Mouse (Mus musculus): ENCODE results near the gene Frmd6.
A peak's percentile ranks its signal among the peaks of the same experiment; 100 is the strongest.

Gene Frmd6

DNA sequence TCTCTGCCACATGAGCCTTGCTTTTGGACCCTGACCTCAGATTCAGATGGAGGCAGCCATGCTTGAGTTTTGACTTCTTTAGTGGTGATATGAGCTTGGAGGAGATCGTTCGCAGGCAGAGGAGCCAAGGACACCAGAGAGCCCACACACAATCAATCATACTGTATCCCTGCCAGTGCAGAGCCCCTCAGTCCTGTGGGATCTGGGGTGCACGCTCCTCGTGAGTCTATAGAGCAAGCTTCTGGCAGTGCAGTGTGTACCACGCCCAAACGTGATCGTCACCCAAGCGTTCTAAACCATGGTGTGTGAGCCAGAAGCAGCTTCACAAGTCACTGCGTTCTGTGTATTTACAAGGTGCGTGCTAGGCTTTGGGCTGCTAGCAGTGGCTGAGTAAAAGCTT lies 70.8 kb downstream of the Frmd6 start:
- no peak for DNase-seq (ENCODE audit: low spot score in 2 of 2)

DNA sequence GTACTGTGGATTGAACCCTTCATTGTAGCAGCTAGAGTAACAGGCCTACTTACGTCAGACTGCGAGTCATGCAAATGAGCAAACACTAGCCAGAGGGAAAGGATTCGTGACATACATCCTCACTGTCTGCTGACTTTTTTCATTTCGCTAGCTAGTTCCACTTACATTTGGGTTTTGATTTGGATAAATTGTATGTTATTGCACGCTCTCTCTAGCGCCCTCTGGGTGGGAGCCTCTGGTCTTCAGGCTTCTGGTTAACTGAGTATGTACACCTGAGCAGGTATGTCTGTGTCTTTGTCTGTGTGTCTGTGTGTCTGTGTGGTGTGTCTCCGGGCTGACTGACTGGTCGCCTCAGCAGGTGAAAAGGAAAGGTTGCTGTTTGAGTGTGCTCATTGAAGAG lies 72.1 kb downstream of the Frmd6 start:
- DNase-seq (ENCODE audit: low spot score in 2 of 2) = no peak

DNA sequence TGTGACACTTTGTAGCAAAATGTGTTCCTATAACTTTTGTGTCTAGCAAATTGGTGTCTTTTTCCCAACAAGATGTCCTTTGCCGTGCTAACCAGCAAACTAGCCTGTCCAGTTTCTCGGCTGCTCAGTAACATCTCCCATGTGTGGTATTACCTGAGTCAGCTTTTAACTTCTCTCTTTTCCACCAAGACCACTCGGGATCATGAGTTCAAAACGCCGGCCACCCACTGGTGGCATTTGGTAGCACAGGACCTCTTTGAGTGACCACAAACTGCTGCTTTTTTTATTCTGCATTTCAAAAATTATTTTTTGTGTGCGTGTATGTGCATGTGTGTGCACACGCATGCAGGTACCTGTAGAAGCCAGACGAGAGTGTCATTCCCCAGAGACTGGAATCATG lies 73.1 kb downstream of the Frmd6 start:
- no peak for DNase-seq (ENCODE audit: low spot score in 2 of 2)

DNA sequence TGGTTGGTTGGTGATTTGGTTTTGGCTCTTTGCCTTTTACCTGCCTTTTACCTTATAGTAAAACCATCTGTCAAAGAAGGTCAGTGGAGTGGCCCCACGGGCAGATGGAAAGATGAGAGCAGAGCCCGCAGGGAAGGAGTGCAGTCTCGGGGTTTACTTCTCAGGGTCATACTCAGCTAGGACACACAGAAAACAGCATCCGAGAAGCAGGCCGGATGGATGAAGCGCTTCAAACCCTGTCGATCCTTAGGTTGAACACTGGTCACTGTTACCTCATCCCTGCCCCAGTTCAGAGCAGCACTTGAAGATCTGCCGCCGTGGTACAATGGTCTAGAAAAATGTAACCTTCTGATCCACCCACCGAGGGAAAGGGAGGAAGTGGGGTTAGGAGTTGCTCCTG lies 79.2 kb downstream of the Frmd6 start:
- DNase-seq (ENCODE audit: low spot score in 2 of 2) = no peak

DNA sequence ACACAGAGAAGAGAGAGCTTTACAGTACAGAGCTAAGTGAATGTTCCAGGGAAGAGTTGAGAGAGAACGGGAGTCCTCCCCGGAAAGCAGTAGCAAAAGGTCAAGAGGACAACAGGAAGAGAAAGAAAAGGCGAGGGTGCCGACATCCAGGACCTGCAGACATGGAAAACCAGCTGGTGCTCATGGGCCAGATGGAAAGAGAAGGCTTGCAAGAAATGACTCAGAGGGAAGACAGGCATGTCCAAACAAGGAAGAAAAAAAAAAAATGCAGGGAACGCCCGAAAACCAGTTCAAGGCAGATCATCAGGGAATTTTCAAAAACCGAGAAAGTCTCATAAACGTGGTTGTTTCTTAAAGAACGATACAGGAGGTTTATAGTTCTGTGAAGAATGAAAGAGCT lies 81.6 kb downstream of the Frmd6 start:
- no peak for DNase-seq (ENCODE audit: low spot score in 2 of 2)

DNA sequence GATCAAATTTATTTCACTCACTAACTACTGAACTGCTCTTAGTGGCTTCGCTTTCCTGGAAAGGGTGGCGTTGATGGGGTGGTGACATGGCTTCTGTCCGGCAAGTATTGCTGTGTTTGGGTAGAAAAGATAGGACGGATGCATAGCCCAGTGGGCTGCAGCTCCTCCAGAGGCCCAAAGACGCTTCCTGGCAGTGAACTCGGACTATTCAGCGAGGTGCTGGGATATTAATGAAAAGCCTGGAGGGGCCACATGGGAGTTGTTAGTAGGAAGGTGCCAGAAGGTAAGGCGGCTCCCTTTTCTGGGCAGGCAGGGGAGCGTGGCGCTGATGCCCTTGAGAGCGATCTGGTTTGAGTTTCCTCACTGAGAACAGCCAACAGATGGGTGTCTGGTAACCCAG lies 82.3 kb downstream of the Frmd6 start:
- DNase-seq (ENCODE audit: low spot score in 2 of 2) = no peak

DNA sequence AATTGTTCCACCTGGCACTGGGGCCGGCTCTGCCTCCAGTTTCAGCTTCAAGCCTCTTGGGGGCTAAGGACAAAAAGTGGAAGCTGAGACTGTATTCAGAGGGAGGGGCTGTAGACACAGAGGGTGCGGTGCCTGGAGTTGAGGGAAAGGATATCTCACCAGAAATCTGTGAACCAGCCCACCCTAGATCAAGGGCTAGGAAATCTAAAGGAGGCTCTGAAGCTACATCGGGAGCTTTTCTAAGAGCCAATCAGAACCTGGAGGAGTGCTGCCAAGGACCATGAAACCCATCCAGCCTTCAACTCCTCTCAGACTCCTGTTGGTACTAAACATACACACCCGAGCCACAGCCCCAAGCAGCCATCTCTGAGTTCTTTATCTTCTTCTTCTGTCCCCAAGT lies 82.8 kb downstream of the Frmd6 start:
- DNase-seq (ENCODE audit: low spot score in 2 of 2) = no peak

DNA sequence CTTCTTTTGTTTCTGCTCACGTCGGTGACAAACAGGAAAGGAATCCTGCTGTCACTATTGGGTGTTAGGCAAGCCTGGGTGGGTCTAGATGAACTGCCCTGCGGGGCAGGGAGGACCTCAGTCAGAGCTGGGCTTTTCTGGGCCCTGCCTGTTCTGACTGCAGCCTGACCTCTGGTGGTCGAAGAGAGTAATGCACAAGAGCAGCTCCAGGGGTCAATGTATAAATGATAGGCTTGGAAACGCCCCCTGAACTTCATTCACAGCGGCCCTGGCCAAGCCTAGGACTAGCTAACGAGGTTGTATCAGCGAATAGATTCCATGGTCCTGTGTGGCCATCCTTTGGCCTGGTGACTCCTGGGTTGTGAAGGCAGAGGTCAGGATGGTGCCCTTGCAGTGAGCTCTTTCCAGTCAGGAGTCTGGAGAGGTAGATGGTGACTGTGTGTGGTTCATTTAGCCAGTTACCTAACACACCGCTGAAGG lies 85.0 kb downstream of the Frmd6 start:
- peak; percentile 74 to 79 for DNase-seq (ENCODE audit: low spot score in 2 of 2)

DNA sequence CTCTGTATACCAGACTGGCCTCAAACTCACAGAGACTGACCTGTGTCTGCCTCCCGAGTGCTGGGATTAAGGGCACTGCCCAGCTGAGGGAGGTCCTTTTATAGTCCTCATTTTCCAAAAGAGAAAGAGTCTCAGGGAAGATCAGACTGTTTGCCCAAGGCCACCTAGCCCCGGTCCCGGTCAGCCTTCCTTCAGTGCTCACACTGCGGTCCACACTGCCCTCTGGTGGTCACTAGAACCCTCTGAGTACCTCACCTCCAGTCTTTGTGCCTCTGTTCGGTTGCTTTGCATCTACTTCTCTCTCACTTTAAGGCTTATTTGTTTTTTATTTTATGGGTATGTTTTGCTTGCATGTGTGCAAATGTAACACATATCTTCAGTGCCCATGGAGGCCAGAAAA lies 85.7 kb downstream of the Frmd6 start:
- DNase-seq (ENCODE audit: low spot score in 2 of 2) = peak; percentile 76

DNA sequence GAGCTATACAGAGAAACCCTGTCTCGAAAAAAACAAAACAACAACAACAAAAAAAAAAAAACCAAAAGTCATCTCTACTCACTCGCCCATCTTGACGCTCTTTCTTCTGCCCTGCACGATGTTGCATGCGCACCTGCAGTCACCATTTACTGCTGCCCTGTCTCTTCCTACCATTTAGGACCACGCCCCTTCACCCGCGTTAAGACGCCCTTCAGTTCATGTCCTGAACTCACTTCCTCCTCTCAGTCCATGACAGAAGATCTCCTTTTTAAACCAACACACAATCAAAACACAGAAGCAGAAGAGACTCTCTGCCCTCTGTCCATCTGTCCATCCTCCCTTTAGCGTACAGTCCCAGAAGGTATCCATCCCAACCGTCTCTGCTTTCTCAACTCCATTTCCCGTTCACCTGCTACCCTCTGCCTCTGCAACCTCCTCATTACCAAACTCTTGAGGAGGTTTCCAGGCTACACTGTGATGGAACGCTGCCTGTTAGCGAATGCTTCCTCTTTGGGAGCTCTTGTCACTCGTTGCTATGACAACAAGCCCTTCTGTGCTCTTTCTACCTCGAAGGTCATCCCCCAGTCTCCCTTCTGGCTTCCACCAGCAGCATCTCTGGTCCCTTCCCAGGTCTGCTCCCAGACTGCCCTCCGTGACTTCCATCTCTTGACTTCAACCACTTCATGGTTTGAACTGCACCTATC lies 86.5 kb downstream of the Frmd6 start:
- DNase-seq (ENCODE audit: low spot score in 2 of 2) = no peak

DNA sequence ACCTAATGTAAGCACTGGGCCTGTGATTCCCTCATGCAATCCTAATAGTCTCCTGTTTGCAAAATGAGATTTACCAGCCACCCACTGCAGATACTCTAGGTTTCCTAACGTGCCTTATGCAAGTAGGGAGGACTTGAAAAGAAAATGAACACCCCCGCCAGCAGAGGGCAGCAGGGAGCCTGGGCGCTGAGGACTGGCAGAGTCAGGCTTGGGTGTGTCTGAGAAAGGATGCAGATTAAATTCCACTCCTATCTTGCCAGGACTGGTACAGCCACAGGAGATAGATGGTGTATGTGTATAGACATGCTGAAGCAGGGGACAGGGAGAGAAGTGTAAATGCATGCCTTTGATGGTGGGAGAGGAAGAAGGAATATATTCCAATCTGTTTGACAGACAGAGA lies 88.1 kb downstream of the Frmd6 start:
- DNase-seq (ENCODE audit: low spot score in 2 of 2) = peak; percentile 68 to 69

DNA sequence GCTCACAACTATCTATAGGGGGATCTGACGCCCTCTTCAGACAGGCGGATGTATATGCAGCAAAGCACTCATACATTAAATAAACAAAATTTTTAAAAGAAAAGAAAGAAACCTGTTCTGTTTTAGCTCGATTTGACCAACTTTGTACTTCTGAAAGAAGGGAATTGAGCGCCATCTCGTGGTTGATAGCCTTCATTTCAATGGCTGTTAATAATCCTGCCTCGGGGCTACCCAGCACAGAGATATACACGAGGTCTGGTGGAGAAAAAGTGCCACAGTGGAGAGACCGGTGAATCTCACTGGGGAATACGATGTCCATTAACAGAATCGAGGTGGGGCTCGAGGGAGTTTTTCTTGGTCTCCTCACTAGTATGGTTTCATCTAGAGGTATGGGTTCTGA lies 89.1 kb downstream of the Frmd6 start:
- DNase-seq (ENCODE audit: low spot score in 2 of 2) = peak in 1 of 2 experiments; percentile 54

DNA sequence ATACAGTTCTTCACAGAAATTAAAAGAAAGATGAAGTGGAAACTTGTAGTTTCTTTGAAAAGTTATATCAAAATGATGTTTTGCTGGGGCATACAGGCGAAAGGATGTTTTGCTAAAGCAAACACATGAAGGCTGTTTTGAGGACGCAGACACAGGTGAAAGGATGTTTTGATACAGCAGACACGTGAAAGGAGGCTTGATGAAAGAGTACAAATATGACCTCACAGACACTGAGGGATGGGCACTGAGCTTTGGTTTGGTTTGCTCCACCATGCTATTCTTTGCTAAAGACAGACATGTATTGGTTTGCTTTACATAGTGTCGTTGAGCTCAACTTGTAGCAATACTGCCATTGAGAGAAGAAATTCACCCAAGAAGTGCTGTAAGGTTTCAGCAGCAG lies 104.5 kb downstream of the Frmd6 start:
- no peak for DNase-seq (ENCODE audit: low spot score in 2 of 2)

DNA sequence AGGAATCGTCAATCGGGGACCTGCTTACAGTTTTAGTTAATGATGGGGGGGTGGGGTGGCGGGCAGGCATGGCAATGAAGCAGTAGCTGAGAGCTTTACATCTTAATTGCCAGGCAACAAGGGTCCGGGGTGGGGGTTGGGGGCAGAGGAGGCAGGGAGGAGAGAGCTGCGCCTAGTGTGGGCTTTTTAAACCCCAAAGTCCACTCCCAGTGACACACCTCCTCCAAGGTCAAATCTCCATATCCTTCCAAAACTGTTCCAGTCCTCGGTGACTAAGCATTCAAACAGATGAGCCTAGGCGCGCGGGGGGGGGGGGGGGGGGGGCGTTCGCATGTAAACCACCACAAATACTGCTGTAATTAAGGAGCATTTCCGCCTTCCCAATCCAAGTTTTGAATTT lies 111.8 kb downstream of the Frmd6 start:
- no peak for DNase-seq (ENCODE audit: low spot score in 2 of 2)

DNA sequence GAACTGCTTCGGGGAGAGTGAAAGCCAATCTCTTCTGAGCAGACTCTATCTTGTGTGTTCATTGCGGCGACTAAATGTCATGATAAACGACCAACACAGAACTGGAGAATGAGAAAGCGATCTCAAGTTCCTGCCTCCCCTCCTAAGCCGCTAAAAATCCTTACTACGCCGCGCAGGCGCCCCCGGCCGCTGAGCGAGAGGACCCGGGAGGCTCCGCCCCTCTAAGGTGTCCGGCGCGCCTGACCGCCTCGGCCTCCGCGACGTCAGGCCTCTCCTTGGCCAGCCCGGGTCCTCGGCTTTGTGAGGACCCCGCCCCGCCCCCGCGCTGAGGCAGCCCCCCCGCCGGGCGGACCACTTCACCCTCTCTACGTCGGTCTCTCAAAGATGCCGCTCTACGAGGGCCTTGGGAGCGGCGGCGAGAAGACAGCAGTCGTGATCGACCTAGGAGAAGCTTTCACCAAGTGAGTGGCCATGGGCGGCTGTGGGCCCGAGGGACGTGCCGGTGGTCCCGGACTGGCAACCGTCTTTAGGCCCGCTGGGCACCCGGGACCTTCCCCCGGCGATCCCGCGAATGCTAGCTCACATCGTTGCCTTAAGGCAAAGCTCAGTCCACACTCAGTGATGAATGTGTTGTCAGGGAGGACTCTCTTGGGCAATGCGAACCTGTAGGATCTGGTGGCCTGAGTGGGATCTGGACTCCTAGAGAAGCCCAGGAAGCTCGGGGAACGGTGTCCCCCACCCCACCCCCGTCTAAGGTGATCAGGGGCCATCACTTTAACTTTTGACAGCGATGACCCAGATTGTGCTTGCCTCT lies 112.5 kb downstream of the Frmd6 start, which contains the start of gene Actr10:
Gene Actr10 (plus strand): TSS at position 287 of the 814 bp plus-strand sequence.
- peak; percentile 92 for DNase-seq (ENCODE audit: low spot score in 2 of 2)

DNA sequence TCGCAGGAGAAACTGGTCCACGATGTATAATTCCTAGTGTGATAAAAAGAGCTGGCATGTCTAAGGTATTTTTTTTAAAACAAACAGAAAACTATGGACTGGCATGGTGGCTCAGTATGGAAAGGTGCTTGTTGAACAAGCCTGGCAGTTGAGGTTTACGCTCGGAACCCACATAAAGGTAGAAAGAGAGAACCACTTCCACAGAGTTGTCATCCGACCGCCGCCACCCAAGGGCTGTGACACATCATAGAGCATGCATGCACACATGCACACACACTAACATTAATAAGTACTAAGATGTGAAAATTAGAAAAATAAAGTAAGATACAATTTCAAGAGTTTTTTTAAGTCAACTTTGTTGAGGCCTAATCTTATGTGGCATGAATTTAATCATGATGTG lies 115.5 kb downstream of the Frmd6 start:
- DNase-seq (ENCODE audit: low spot score in 2 of 2) = no peak

DNA sequence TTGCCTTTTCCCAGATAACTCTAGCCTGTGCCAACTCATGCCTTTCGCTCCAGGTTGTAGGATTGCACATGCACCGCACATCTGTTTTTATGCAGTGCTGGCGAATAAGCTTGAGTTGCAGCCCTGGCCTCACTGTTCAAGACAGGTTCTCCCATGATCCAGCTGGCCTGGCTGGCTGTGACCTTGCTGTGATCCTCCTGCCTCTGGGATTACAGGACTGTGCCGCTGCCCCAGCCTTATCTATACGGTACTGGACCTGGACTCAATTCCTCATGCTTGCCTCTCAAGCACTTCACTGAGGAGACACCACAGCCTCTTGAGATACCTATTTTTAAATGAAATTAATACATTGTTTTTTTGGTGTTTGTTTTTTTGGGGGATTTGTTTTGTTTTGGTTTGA lies 118.9 kb downstream of the Frmd6 start:
- no peak for DNase-seq (ENCODE audit: low spot score in 2 of 2)

DNA sequence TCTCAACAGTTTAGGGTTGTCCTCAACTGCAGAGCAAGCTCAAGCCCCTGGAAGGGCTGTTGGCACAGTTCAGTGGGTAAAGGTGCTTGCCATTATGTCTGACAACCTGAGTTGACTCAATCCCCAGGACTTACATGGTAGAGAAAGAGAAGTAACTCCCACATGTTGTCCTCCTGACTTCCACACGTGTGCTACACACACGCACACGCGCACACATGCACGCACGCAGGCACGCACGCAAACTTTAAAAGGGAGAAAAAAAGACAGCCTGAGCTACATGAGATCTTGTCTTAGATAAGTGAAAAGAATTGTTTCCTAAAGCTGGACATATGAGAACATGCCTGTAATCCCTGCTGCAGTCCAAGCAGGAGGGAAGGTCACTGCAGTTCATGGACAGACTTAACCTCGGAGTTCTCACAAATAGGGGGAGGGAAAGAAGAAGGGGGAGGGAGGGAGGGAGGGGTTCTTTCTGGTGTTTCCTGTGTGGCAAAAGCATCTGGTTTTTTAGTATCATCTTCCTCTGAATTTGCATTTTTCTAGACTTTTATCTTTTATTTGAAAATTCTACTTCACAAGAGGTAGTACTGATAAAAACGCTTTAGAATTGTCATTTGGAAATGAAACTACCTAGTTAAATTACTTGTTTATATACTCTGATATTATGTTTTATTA lies 121.4 kb downstream of the Frmd6 start:
- no peak for DNase-seq (ENCODE audit: low spot score in 2 of 2)
